Mouse (Mus musculus) MEL (cell line): Measurements from ENCODE around the gene St7l.

ENCODE experiments used
- CTCF ChIP-seq, 3 experiments: IDR thresholded peaks in 2 of 3; conservative IDR thresholded peaks in 1 of 3; 2 replicates each; pipeline ENCODE4 v1.5.1; 2011 to 2012; ENCODE audit warnings: low read length in 3 of 3, low read depth in 2 of 3, mild to moderate bottlenecking in 2 of 3, improper control_type of control experiment in 1 of 3, inconsistent platforms in 1 of 3, mixed read lengths in 1 of 3, moderate library complexity in 1 of 3; ENCODE audit not compliant: control insufficient read depth in 1 of 3, insufficient read depth in 1 of 3, poor library complexity in 1 of 3, severe bottlenecking in 1 of 3
- MAFK ChIP-seq: IDR thresholded peaks from 2 replicates; pipeline ENCODE4 v1.6.1; 2011; ENCODE audit warnings: low read depth, mild to moderate bottlenecking, low read length, improper control_type of control experiment, borderline replicate concordance
- MAZ ChIP-seq: IDR thresholded peaks from 2 replicates; pipeline ENCODE4 v1.6.1; 2012; ENCODE audit warnings: low read depth, mild to moderate bottlenecking, inconsistent platforms, low read length, improper control_type of control experiment

DNA sequence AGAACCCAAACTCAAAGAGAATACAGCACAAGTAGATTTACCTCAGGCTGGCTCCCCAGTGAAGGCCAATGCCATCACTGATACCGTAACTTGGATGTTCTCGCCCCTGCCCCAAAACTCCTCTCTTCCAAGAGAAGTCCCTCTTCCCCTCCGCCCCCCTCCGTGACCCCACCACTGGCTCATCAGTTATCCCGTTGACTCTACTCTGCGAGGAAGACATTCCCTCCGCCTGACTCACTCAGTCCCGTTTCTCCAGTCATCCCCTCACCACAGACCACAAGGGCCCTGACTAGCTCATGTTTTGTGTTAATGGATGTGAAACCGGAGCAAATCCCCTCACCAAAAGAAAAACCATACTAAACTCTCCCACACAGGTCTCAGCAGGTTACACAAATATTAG lies 81.1 kb downstream of the St7l start:
- TF ChIP-seq MAFK (no peak), MAZ (no peak), CTCF (IDR thresholded peaks at IDR 0.05 in 2 of 3, conservative IDR thresholded peaks at IDR 0.05 in 1 of 3; ENCODE audit: control insufficient read depth in 1 of 3, insufficient read depth in 1 of 3, low read depth in 2 of 3, low read length in 3 of 3, poor library complexity in 1 of 3, severe bottlenecking in 1 of 3) (no peak)
